18 mouse cellular contexts compared by ENCODE assay signal in genomic region chr15:103180406-103180805, GRCm38 (mm10).
"Had no signal": no experiment of that assay in that cellular context is flagged by ENCODE, and none has a peak within 500 bp of the region (broad histone marks: within the 10 kb centered on the region; RNA-seq: fewer than 3 reads in every experiment).

No protein-coding gene starts in this region.

- H3K4me3 ChIP-seq: midbrain, embryonic 10.5 days; midbrain, embryonic 12.5 days; myocyte; neural tube, embryonic 13.5 days; neural tube, embryonic 15.5 days had no signal

- H3K9me3 ChIP-seq: midbrain, embryonic 10.5 days; midbrain, embryonic 12.5 days; neural tube, embryonic 13.5 days; neural tube, embryonic 15.5 days had no signal

- DNase-seq: lung, adult 18-20 months; lung, embryonic 14.5 days; lung, postnatal 10 days; lung, postnatal 4 days; midbrain, embryonic 14.5 days; retina, postnatal 1 day; right cerebral cortex, adult 18-20 months; right cerebral cortex, postnatal 25 days; right cerebral cortex, postnatal 4 days; thymus, adult 18-20 months; thymus, postnatal 14 days; thymus, postnatal 36 days had no signal

- H3K27ac ChIP-seq: midbrain, embryonic 10.5 days; midbrain, embryonic 12.5 days; neural tube, embryonic 13.5 days; neural tube, embryonic 15.5 days had no signal

- H3K27me3 ChIP-seq: neural tube, embryonic 13.5 days had no signal

- H3K36me3 ChIP-seq: midbrain, embryonic 10.5 days; midbrain, embryonic 12.5 days; neural tube, embryonic 13.5 days; neural tube, embryonic 15.5 days had no signal

- ATAC-seq: midbrain, embryonic 16.5 days had no signal

- H3K4me2 ChIP-seq: lung, embryonic 14.5 days; midbrain, embryonic 12.5 days; neural tube, embryonic 13.5 days; neural tube, embryonic 15.5 days had no signal

- H3K9ac ChIP-seq: lung, embryonic 14.5 days; midbrain, embryonic 12.5 days; neural tube, embryonic 13.5 days; neural tube, embryonic 15.5 days had no signal
